Mouse (Mus musculus) lung, embryonic 16.5 days (tissue): ENCODE results near the gene Psmd5. TPM values are rescaled to one million over a fixed set of nuclear protein-coding genes. Genes with fewer than 3 reads are reported as not detected.
"Not testable (repeated sequence)": the region's sequence is repeated elsewhere in the genome, so short reads cannot be mapped to it uniquely, and the experiment has no call there.

ENCODE experiments used
- ATAC-seq: fragments of 200-750 bp; cut with Nextera tagmentation; 2 replicates; pipeline ENCODE4 v1.8.0; 2017; ENCODE audit warnings: low read depth, mild to moderate bottlenecking, moderate library complexity
- H3K27ac ChIP-seq: fragments of 300-500 bp; sonication (generic); 2 replicates; pipeline ENCODE4 v1.5.1; 2014; ENCODE audit warnings: mild to moderate bottlenecking, control low read depth, low read length
- H3K27me3 ChIP-seq: fragments of 300-500 bp; sonication (generic); 2 replicates; pipeline ENCODE4 v1.6.1; 2014; ENCODE audit warnings: low read depth, low read length, mixed read lengths; ENCODE audit not compliant: control insufficient read depth, insufficient read depth
- H3K36me3 ChIP-seq: fragments of 300-500 bp; sonication (generic); 2 replicates; pipeline ENCODE4 v1.6.1; 2014; ENCODE audit warnings: low read length; ENCODE audit not compliant: control insufficient read depth, insufficient read depth
- H3K4me1 ChIP-seq: fragments of 300-500 bp; sonication (generic); replicated peaks from 2 replicates; pipeline ENCODE4 v1.6.1; 2014; ENCODE audit warnings: low read length, mixed read lengths; ENCODE audit not compliant: control insufficient read depth, insufficient read depth
- H3K4me2 ChIP-seq: fragments of 300-500 bp; sonication (generic); 2 replicates; pipeline ENCODE4 v1.6.1; 2014; ENCODE audit warnings: low read depth, low read length, control low read depth
- H3K4me3 ChIP-seq: fragments of 300-500 bp; sonication (generic); 2 replicates; pipeline ENCODE4 v1.5.1; 2014; ENCODE audit warnings: mild to moderate bottlenecking, low read length, control low read depth
- H3K9ac ChIP-seq: fragments of 300-500 bp; sonication (generic); 2 replicates; pipeline ENCODE4 v1.6.1; 2014; ENCODE audit warnings: low read length, control low read depth
- H3K9me3 ChIP-seq: fragments of 300-500 bp; sonication (generic); 2 replicates; pipeline ENCODE4 v1.6.1; 2016; ENCODE audit warnings: low read length; ENCODE audit not compliant: control insufficient read depth
- WGBS: fragments of 180-500 bp; shearing (Covaris S2); extraction: QIAGEN DNeasy Blood & Tissue Kit; methylation state at CpG from one replicate; pipeline ENCODE4 v1.1.7; 2014; 5-methylcytosine and 5-hydroxymethylcytosine counted together
- polyA plus RNA-seq: library from polyadenylated mRNA; unstranded; fragments of >200 nt; fragmentation: Nextera tagmentation; extraction: Ambion mirVana; gene quantifications from 2 replicates; pipeline ENCODE4 v1.2.1, GENCODE M21; 2015

Gene Psmd5
- polyA plus RNA-seq, 1 experiment from 2014 or later, result 104 TPM

DNA sequence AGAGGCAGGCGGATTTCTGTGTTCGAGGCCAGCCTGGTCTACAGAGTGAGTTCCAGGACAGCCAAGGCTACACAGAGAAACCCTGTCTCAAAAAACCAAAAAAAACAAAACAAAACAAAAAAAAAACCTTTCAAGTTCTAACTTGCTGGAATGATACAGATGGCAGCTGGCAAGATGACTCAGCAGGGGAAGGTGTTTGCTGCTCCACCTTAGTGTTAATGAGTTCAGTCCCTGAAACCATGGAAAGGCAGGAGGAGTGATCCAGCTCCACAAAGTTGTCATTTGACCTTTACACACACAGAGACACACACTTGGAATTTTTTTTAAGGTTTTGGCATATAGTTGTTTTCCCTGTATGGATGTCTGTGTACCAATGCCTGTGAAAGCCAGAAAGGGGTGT lies 58.9 kb downstream of the Psmd5 start:
- H3K36me3 ChIP-seq, result peaks cover 28% of the 10 kb centered on the region

DNA sequence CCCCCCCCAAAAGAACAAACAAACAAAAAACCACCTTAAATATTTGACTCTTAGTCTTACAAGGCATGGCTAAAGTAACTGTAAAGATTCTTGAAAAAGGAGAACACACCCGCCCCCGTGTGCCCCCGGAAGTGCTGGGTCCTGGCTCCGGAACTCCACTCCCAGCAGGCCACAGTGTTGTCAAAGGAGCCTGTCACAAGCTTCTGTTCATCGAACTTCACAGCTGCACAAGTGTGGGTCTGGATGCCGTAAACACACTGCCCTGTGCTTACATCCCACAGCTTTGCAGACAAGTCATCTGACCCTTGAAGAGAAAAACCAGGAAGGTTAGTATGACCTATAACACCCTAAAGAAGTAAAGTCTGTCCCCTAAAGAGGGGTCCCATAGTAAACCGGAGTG lies 62.1 kb downstream of the Psmd5 start:
- WGBS, result 86% methylated on average over 7 of the region's 7 CpGs

More for the DNA sequence above, 58.9 kb downstream of the Psmd5 start:
- H3K9ac ChIP-seq, H3K4me1 ChIP-seq, ATAC-seq, H3K4me3 ChIP-seq, H3K4me2 ChIP-seq, H3K27me3 ChIP-seq, H3K9me3 ChIP-seq, H3K27ac ChIP-seq: not testable (repeated sequence)
- 94% methylated on average over 2 of the region's 2 CpGs for WGBS

DNA sequence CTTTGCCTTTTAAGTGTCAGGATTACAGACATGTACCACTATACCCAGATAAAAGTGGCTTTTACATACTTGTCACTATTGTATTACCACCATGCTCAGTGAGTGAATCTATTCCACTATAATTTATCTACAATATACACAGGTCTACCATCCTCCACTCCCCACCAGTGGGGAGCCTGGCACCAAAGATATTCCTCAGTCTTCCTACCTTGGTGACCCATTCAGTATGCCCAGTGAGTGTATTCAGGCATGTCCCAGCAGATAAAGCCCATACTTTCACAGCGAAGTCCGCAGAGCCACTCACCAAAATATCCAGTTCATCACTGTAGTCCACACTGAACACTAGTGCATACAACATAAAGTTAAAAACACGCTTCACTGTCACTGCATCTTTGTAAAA lies 64.0 kb downstream of the Psmd5 start:
- WGBS, result 91% methylated on average over 3 of the region's 3 CpGs
- peaks cover 30% of the 10 kb centered on the region for H3K36me3 ChIP-seq

More for the DNA sequence above, 62.1 kb downstream of the Psmd5 start:
- H3K9me3 ChIP-seq, result no peaks in the 10 kb centered on the region
- H3K27ac ChIP-seq, result no peak overlapping the region
- peaks cover 32% of the 10 kb centered on the region for H3K36me3 ChIP-seq
- no peak overlapping the region for H3K9ac ChIP-seq
- H3K4me1 ChIP-seq, result no peaks in the 10 kb centered on the region
- H3K4me2 ChIP-seq, result no peak overlapping the region
- no peak overlapping the region for H3K4me3 ChIP-seq
- ATAC-seq, result no peak
- no peaks in the 10 kb centered on the region for H3K27me3 ChIP-seq

DNA sequence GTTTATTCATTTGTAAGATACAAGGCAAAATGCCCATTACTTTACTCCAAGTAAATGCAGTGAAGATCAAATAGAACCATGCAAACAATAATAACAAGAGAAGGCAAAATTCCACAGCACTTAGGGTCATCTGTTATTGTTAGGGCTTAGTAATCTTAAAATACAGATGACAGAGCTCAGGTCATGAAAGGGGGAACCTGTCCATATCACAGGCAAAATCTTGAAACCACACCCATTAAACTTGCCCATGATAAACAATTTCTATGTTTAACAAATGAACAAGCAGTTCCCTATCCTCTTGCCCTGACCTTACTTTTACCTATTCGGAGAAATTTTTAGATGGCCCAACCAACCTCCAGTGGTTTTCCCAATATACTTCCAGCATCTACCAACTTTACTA lies 65.2 kb downstream of the Psmd5 start:
- Histone ChIP-seq H3K27me3 (no peaks in the 10 kb centered on the region), H3K36me3 (peaks cover 25% of the 10 kb centered on the region)
- ATAC-seq, result no peak

More for the DNA sequence above, 64.0 kb downstream of the Psmd5 start:
- Histone ChIP-seq H3K27me3 (no peaks in the 10 kb centered on the region), H3K27ac (no peak overlapping the region), H3K4me1 (no peaks in the 10 kb centered on the region), H3K9ac (no peak overlapping the region), H3K4me2 (no peak overlapping the region), H3K4me3 (no peak overlapping the region), H3K9me3 (no peaks in the 10 kb centered on the region)
- ATAC-seq, result no peak

DNA sequence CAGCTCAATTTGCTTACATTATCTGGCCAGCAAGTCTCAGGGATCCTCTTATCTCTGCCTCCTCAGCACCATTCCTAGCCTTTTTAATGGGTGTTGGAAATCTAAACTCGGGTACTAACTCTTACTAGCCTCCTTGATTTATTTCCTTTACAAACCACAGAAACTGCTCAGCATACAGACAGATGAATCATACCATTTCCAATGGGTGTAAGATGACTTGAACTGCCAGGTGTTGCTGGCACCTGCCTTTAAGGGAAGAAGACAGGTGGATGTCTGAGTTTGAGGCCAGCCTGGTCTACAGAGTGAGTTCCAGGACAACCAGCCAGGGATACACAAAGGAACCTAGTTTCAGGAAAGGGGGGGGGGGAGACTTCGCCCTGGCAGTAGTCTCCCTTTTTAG lies 66.7 kb downstream of the Psmd5 start:
- H3K36me3 ChIP-seq, result peaks cover 20% of the 10 kb centered on the region
- H3K27ac ChIP-seq, result no peak overlapping the region
- no peak overlapping the region for H3K9ac ChIP-seq
- no peak overlapping the region for H3K4me3 ChIP-seq
- 63% methylated on average over 2 of the region's 2 CpGs for WGBS
- no peak for ATAC-seq
- H3K4me2 ChIP-seq, result no peak overlapping the region
- H3K9me3 ChIP-seq, result no peaks in the 10 kb centered on the region
- no peaks in the 10 kb centered on the region for H3K27me3 ChIP-seq
- peaks cover 10% of the 10 kb centered on the region for H3K4me1 ChIP-seq

More for the DNA sequence above, 65.2 kb downstream of the Psmd5 start:
- H3K4me3 ChIP-seq, result no peak overlapping the region
- no peak overlapping the region for H3K9ac ChIP-seq
- no peak overlapping the region for H3K27ac ChIP-seq
- peaks cover under 1% of the 10 kb centered on the region for H3K4me1 ChIP-seq
- no peak overlapping the region for H3K4me2 ChIP-seq
- no peaks in the 10 kb centered on the region for H3K9me3 ChIP-seq
- 88% methylated on average over 1 of the region's 1 CpGs for WGBS

DNA sequence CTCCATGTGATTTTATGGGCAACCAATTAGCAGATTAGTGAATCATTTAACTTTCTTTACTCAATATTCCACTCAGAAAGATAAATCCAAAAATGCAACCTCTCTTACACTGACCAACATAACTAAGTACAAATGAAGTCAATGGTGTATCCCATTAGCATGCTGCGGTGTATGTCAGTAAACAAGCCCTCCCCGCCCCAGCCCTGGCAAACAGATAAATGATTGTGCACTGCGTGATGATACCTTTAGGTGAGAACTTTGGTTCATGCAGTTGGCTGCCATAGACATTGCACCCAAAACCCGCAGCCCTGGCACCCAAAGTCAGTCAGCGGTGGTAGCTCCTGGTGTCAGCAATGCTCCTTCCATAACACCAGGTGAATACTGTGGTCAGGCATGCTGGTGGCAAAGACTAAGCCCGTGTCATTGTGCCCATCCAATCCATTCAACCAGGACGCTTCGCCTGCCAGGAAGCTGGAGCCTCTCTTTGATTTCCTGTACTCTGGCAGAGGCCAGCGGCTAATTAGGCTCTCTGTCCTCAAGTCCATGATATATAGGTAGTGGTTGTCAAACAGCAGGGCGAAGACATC lies 69.3 kb downstream of the Psmd5 start:
- Histone ChIP-seq H3K27ac (no peak overlapping the region), H3K4me3 (no peak overlapping the region), H3K9ac (no peak overlapping the region), H3K4me1 (peaks cover 11% of the 10 kb centered on the region), H3K9me3 (no peaks in the 10 kb centered on the region), H3K27me3 (no peaks in the 10 kb centered on the region), H3K36me3 (peaks cover 9% of the 10 kb centered on the region; the same call in 1 of the 2 replicates), H3K4me2 (no peak overlapping the region)
- no peak for ATAC-seq
- WGBS, result 86% methylated on average over 10 of the region's 10 CpGs

DNA sequence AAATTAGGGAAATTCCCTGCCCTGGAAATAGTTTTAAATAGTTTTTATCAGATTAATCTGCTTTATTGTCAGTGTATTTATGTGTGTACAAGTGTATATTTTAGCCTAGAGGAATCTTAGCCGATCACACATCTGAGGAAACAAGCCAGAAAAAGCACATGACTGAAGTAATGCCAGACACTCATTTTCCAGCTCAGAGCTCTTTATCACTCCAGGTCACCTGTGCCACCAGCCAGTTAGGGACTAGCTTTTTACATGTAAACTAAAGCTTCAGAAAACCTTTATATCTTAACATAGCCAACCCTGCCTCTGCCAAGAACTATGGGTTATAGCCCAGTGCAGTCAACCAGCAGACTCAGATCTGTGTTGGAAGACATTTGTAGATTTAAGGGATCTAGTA lies 70.0 kb downstream of the Psmd5 start:
- H3K4me2 ChIP-seq, result no peak overlapping the region
- no peak overlapping the region for H3K27ac ChIP-seq
- peaks cover 9% of the 10 kb centered on the region; the same call in 1 of the 2 replicates for H3K36me3 ChIP-seq
- peaks cover 16% of the 10 kb centered on the region for H3K4me1 ChIP-seq
- no peak overlapping the region for H3K4me3 ChIP-seq
- 78% methylated on average over 1 of the region's 1 CpGs for WGBS
- H3K9me3 ChIP-seq, result no peaks in the 10 kb centered on the region
- no peak for ATAC-seq
- no peak overlapping the region for H3K9ac ChIP-seq
- no peaks in the 10 kb centered on the region for H3K27me3 ChIP-seq

DNA sequence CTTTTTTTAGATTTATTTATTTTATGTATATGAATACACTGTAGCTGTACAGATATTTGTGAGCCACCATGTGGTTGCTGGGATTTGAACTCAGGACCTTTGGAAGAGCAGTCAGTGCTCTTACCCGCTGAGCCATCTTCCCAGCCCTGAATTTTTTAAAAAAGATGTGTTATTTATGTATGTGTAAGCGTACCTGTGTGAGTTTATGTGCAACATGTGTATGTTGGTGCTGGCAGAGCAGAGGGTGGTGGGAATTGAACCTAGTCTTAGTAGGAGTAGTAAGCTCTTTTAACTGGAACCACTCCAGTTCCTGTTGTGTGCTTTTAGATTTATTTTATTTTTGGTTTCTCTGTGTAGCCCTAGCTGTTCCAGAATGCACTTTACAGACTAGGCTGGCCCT lies 70.6 kb downstream of the Psmd5 start:
- Histone ChIP-seq H3K4me3 (no peak overlapping the region), H3K4me1 (peaks cover 16% of the 10 kb centered on the region), H3K9me3 (no peaks in the 10 kb centered on the region), H3K27ac (no peak overlapping the region), H3K9ac (no peak overlapping the region), H3K4me2 (no peak overlapping the region), H3K27me3 (no peaks in the 10 kb centered on the region), H3K36me3 (peaks cover 9% of the 10 kb centered on the region; the same call in 1 of the 2 replicates)
- ATAC-seq, result no peak
- 96% methylated on average over 2 of the region's 2 CpGs for WGBS

DNA sequence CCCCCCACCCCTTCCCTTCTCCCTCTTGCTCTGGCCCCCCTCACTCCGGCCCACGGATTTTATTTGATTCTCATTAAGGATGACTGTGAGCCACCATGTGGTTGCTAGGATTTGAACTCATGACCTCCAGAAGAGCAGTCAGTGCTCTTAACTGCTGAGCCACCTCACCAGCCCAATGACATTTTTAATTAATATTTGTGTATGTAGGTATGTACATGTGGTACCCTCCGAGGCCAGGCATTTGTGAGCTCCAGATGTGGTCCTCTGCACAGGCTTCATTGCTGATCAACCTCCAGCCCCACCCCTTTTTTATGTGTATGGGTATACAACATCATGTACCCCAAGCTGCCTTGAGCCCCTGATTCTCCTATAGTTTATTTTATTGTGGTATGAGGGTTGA lies 71.0 kb downstream of the Psmd5 start:
- H3K4me2 ChIP-seq, result peak overlapping the region; percentile 50
- H3K4me3 ChIP-seq, result 0 out of 2 replicates have a peak overlapping the region, but pooled peaks have one; percentile 6
- H3K27me3 ChIP-seq, result no peaks in the 10 kb centered on the region
- ATAC-seq, result no peak
- H3K36me3 ChIP-seq, result peaks cover 7% of the 10 kb centered on the region; the same call in 1 of the 2 replicates
- H3K9me3 ChIP-seq, result no peaks in the 10 kb centered on the region
- 83% methylated on average over 3 of the region's 3 CpGs for WGBS
- peaks cover 20% of the 10 kb centered on the region for H3K4me1 ChIP-seq
- no peak overlapping the region for H3K27ac ChIP-seq
- no peak overlapping the region for H3K9ac ChIP-seq
